Mouse (Mus musculus) large intestine, adult 2 months (tissue): ENCODE measurements around the gene Cuedc1. TPM values are rescaled to one million over a fixed set of nuclear protein-coding genes. Genes with fewer than 3 reads are reported as not detected.

Source experiments
- DNase-seq: peaks from one replicate; pipeline ENCODE4 v3.0.0-alpha.2; 2012; ENCODE audit warnings: low read depth, low spot score
- WGBS: fragments of 180-500 bp; shearing (Covaris S2); methylation state at CpG from one replicate; pipeline ENCODE4 v1.1.7; 2018; 5-methylcytosine and 5-hydroxymethylcytosine counted together
- polyA plus RNA-seq: library from polyadenylated mRNA; depleted of rRNA; stranded (reverse); fragments of >200 nt; gene quantifications from 2 replicates; pipeline ENCODE4 v1.2.3, GENCODE M21; 2012; rRNA removed

Gene Cuedc1
- polyA plus RNA-seq, 1 experiment, result 11.2 TPM

GRCm38 (mm10) chr11:88218155-88218554 is 120.3 kb downstream of the Cuedc1 start:
- DNase-seq, result no peak
- whole genome bisulfite sequencing, result 78% methylated on average over 6 of the region's 6 CpGs

- DNase-seq, result no peak
- WGBS, result 68% methylated on average over 7 of the region's 7 CpGs
Measured at GRCm38 (mm10) chr11:88218586-88218985, 120.7 kb downstream of the Cuedc1 start.

GRCm38 (mm10) chr11:88221929-88222475 is 124.1 kb downstream of the Cuedc1 start:
- 89% methylated on average over 15 of the region's 15 CpGs for WGBS
- DNase-seq, result no peak

- no peak for DNase-seq
- WGBS, result 86% methylated on average over 17 of the region's 17 CpGs
Measured at GRCm38 (mm10) chr11:88227001-88227957, 129.4 kb downstream of the Cuedc1 start.

DNA sequence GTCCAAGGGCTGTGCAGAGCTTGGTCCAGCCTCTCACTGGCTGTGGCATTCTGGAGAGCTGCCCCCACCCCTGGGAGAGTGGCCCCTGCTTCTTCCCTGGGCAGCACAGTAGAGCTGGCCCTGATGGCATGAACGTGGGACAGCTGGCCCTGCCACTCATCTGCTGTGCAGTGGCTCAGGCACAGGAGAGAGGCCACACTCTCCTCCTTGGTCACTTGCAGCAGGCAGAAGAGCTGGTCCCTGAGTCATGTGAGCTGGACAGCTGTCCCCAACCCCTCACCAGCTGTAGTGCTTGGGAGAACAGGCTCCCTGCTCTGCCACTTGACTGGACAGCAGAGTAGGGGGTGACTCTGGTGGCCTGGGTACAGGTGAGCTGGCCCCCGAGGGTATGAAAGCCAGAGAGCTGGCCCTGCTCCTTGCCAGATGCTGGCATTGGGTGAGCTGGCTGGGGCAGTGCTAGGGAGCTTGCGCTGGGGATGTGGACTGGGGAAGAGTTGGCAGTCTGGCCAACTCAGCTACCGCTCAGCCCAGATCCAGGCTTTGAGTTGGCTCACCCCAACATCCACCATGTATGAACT is 133.4 kb downstream of the Cuedc1 start:
- 76% methylated on average over 4 of the region's 4 CpGs for WGBS
- no peak for DNase-seq

DNA sequence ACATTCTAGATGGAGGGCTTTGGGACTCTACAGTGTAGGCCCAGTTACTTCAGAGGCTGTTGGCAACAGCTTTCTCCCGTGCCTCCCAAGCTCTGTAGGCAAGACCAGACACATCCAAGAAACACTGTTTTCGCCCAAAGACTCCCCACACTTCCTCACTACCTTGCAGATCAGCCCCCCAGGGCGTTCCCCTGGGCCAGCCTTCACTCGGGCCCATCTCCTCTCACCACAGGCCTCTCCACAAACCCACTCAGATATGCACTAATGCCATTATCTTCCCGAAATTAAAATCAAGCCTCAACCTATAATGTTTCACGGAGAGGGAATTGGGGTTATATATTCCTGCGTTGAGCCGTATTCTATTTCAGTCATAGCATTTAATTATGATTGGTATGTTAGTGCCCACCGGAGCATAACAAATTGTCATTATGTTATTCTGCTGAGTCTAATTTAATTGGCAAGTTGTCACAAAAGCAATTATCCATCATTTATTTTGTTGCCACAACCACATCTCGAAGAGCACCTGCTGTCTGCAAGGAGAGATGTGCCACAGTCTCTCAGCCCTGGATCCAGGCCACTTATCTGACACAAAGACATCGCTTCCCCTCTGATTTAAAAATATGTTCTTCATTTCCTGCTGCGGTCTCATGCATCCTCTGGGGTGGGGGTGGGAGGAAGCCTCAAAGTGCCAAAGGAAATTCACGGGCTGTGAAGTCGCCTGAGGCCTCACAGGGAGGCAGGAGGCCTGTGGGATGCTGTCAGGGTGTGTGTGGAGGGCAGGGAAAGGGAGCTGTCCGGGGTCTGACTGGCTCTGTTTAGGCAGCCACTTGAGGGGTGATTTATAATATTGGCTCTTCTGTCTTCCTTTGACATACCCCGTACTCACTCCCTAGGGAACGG is 135.9 kb downstream of the Cuedc1 start:
- no peak for DNase-seq

DNA sequence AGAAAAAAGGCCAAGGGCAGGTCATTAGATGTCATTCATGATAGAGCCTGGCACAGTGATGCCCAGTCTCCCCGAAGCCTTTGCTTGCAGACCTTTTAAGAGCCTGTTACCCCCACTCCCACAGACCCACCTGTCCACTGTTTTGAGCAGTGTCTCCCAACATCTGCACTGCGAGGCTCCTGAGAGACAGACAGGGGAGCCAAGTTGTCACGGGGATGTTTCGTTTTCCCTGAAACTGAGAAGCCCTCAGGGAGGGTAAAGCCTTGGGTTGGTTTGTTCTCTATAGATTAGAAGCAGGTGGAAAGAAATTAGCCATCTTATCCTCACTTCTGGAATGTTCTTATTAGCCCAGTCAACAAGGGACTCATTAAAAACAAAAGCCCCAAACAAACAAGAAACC is 136.9 kb downstream of the Cuedc1 start:
- DNase-seq, result no peak
- 35% methylated on average over 4 of the region's 4 CpGs for WGBS

More for the DNA sequence above, 135.9 kb downstream of the Cuedc1 start:
- 65% methylated on average over 17 of the region's 17 CpGs for WGBS

DNA sequence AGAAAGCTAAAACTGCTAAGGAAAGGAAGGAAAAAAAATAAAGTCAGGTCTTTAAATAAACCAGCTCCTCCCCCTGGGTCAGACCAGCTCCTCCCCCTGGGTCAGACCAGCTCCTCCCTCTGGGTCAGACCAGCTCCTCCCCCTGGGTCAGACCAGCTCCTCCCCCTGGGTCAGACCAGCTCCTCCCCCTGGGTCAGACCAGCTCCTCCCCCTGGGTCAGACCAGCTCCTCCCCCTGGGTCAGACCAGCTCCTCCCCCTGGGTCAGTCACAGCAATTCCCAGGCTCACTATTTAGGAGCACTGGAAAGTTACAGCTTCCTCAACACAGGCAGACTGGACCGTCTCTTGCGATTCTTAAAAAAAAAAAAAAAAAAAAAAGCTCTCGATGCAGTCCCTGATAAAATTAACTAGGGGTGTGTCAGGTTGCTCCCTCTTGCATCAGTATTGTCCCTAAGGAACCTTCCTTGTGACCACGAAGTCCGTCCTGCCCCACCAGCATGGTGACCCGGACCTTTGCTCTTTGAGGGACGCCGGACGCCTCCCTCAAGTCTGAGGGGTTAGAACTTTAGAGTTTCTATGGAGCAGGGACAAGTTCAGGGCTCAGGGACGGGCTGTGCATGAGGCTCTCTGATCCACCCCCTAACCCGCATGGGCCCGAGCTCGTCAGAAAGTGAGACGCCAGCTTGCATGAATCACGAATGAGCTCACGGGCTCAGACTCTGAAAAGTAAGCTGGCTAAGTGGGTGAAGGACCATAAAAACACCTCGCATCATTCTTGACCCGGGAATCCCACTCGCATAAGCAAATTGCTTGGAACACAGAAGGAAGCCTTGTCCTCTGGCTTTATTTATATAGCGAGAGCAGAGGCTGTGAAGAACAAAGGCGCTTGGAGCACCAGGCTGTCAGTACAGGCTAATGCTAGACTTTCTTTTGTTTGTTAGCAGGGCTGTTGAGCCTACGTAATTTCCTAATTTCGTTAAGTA is 137.7 kb downstream of the Cuedc1 start:
- DNase-seq, result peak; percentile 39
- 6% methylated on average over 23 of the region's 23 CpGs for WGBS

- no peak for DNase-seq
- 95% methylated on average over 10 of the region's 10 CpGs for WGBS
Measured at GRCm38 (mm10) chr11:88240275-88240674, 142.4 kb downstream of the Cuedc1 start.

- no peak for DNase-seq
- WGBS, result 77% methylated on average over 10 of the region's 10 CpGs
Measured at GRCm38 (mm10) chr11:88240736-88241353, 143.0 kb downstream of the Cuedc1 start.

DNA sequence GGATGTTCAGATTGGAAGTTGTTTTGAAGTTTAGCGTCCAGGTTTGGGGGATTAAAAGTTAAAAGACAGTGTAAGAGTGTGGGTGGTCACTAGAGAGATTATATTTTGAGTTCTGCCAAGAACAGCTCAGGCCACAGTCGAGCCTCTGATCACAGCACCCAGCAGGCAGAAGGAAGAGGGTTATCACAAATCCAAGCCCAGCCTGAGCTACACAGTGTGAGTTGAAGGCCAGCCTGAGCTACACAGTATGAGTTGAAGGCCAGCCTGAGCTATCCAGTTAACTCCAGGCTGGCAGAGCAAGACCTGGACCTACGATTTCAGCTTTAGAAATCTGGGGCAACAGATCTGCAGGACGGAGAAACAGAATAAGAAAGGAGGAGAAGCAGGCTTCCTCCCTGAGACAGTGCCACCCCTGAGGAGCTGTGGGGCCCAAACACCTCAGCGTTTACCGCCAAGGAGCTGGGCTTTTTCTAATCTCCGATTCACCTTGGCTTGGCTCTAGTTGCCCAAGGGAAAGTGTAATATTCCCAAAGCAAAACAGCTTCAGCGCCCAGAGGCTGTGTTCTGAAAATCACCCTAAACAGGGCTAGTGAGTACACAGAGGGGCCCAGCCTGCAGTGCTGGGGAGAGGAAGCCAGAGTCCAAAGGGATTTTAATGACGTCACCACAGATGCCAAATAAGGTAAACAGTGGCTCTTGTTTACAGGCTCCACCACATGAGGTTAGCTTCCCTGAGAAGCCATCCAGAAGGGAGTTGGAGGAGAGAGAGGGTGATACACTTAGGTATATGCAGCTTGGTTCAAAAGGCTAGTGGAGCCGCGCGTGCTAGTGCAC is 143.8 kb downstream of the Cuedc1 start:
- 49% methylated on average over 12 of the region's 12 CpGs for WGBS
- DNase-seq, result no peak

Other genes with a start within 250 kb of the Cuedc1 start
- 9.0 and 9.9 TPM in 2 replicates for gene Mks1, start 244.8 kb upstream of the Cuedc1 start, polyA plus RNA-seq
- gene Epx, start 222.5 kb upstream of the Cuedc1 start, polyA plus RNA-seq, result 0.20 and 0.26 TPM in 2 replicates
- not detected in 2 replicates for gene Olfr462, start 205.8 kb upstream of the Cuedc1 start, polyA plus RNA-seq
- gene Olfr463, start 200.7 kb upstream of the Cuedc1 start, polyA plus RNA-seq, result not detected in 2 replicates
- not detected in 2 replicates for gene Olfr464, start 177.1 kb upstream of the Cuedc1 start, polyA plus RNA-seq
- gene Dynll2, start 110.5 kb upstream of the Cuedc1 start, polyA plus RNA-seq, result 71.1 and 101 TPM in 2 replicates
- gene Srsf1, start 50.7 kb upstream of the Cuedc1 start, polyA plus RNA-seq, result 54.8 and 81.0 TPM in 2 replicates
- gene Vezf1, start 29.8 kb upstream of the Cuedc1 start, polyA plus RNA-seq, result 9.8 and 13.7 TPM in 2 replicates
- gene Mrps23, start 106.3 kb downstream of the Cuedc1 start, polyA plus RNA-seq, result 40.1 and 40.8 TPM in 2 replicates
- gene Ccdc182, start 196.0 kb downstream of the Cuedc1 start, polyA plus RNA-seq, result not detected in 2 replicates